Mouse (Mus musculus): ENCODE measurements around the gene Mga.

DNA sequence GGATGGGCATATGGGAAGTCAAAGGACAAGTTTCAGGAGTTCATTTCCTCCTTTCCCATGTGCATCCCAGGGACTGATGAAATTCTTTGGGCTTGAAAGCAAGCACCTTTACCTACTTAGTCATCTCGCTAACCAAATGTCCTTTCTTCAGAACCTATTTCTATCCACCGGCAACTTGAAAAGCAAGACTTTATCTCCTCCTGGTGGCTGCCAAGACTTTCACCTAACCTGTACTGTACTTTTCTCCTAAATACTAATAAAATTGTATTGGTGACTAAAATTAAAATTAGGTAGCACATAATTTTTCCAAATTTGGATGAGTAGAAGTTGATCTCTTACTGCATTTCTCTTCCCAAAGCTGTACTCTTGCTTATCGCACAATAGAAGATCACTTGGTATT lies 9.8 kb upstream of the Mga start:
- TF ChIP-seq POLR2A (IDR thresholded peaks at IDR 0.05; ENCODE audit: control insufficient read depth in 1 of 2, insufficient read depth in 1 of 2, low read depth in 1 of 2, low read length in 2 of 2, poor library complexity in 1 of 2), result no peak
- TF ChIP-seq CTCF (IDR thresholded peaks at IDR 0.05 in 2 of 3, conservative IDR thresholded peaks at IDR 0.05 in 1 of 3; ENCODE audit: control insufficient read depth in 1 of 3, insufficient read depth in 1 of 3, low read depth in 2 of 3, low read length in 3 of 3, poor library complexity in 1 of 3, severe bottlenecking in 1 of 3), result no peak; a peak in 1 of 6 replicates
- TF ChIP-seq ZC3H11A (IDR thresholded peaks at IDR 0.05; ENCODE audit: low read depth, low read length), result no peak
- no peak for TF ChIP-seq ZMIZ1 (IDR thresholded peaks at IDR 0.05; ENCODE audit: low read depth, low read length)
- TF ChIP-seq ZKSCAN1 (IDR thresholded peaks at IDR 0.05; ENCODE audit: low read depth, low read length), result no peak
- TF ChIP-seq UBTF (IDR thresholded peaks at IDR 0.05; ENCODE audit: borderline replicate concordance, insufficient read depth, low read depth, low read length), result no peak
- no peak for TF ChIP-seq RCOR1 (IDR thresholded peaks at IDR 0.05; ENCODE audit: low read depth, low read length)
- TF ChIP-seq NRF1 (IDR thresholded peaks at IDR 0.05; ENCODE audit: insufficient read depth, low read depth, low read length, poor library complexity, severe bottlenecking), result no peak
- no peak for TF ChIP-seq E2F4 (IDR thresholded peaks at IDR 0.05; ENCODE audit: borderline replicate concordance, low read depth, low read length)
- TF ChIP-seq ELF1 (IDR thresholded peaks at IDR 0.05; ENCODE audit: low read depth, low read length), result no peak
- no peak for TF ChIP-seq ETS1 (IDR thresholded peaks at IDR 0.05; ENCODE audit: low read depth, low read length)

Data from MEL (cell line).